Mouse (Mus musculus) CH12.LX (cell line): ENCODE measurements around the gene Akr1b3. TPM values are rescaled to one million over a fixed set of nuclear protein-coding genes. Genes with fewer than 3 reads are reported as not detected.
A peak's percentile ranks its signal among the peaks of the same experiment; 100 is the strongest.

ENCODE experiments used
- DNase-seq: peaks from one replicate; pipeline ENCODE4 v3.0.0-alpha.2; 2013; ENCODE audit errors: extremely low read depth
- H3K27ac ChIP-seq: 2 replicates; pipeline ENCODE4 v1.5.1; 2012; ENCODE audit warnings: low read depth, mild to moderate bottlenecking, control low read depth, moderate library complexity; ENCODE audit not compliant: insufficient read depth
- H3K27me3 ChIP-seq: replicated peaks from 2 replicates; pipeline ENCODE3; 2012; ENCODE audit warnings: inconsistent platforms
- H3K36me3 ChIP-seq, 2 experiments: replicated peaks in 1 of 2; 2 replicates each; pipeline versions ENCODE3 to v1.6.1; 2012; ENCODE audit warnings: inconsistent platforms in 1 of 2, low read length in 1 of 2, mild to moderate bottlenecking in 1 of 2, mixed read lengths in 1 of 2, moderate library complexity in 1 of 2; ENCODE audit not compliant: control insufficient read depth in 1 of 2, insufficient read depth in 1 of 2
- H3K4me1 ChIP-seq, 2 experiments: 2 replicates each; pipeline ENCODE4 v1.6.1; 2012; ENCODE audit warnings: inconsistent platforms in 1 of 2, moderate library complexity in 1 of 2; ENCODE audit not compliant: insufficient read depth in 2 of 2, control insufficient read depth in 1 of 2
- H3K4me2 ChIP-seq: 2 replicates; pipeline ENCODE4 v1.6.1; 2012; ENCODE audit warnings: low read depth, mild to moderate bottlenecking, control low read depth; ENCODE audit not compliant: poor library complexity, insufficient read depth, severe bottlenecking
- H3K4me3 ChIP-seq, 3 experiments: fragments of 150-350 bp in 1 of 3; sonication (generic) in 1 of 3; replicated peaks in 1 of 3; 2 replicates each; pipeline versions ENCODE3 to v1.5.1; 2011 to 2012; ENCODE audit warnings: low read depth in 2 of 3, low read length in 2 of 3, mild to moderate bottlenecking in 2 of 3, moderate library complexity in 2 of 3, control low read depth in 1 of 3, improper control_type of control experiment in 1 of 3, inconsistent platforms in 1 of 3, mixed read lengths in 1 of 3; ENCODE audit not compliant: poor library complexity in 1 of 3
- H3K79me2 ChIP-seq: replicated peaks from 2 replicates; pipeline ENCODE4 v1.6.1; 2012; ENCODE audit warnings: mild to moderate bottlenecking, moderate library complexity; ENCODE audit not compliant: control insufficient read depth, poor library complexity, insufficient read depth, severe bottlenecking; ENCODE audit errors: extremely low read depth
- H3K9ac ChIP-seq: 2 replicates; pipeline ENCODE4 v1.6.1; 2012; ENCODE audit warnings: low read depth, mild to moderate bottlenecking, control low read depth, moderate library complexity; ENCODE audit not compliant: insufficient read depth
- H3K9me3 ChIP-seq: replicated peaks from 2 replicates; pipeline ENCODE3; 2012; ENCODE audit warnings: low read length, inconsistent platforms, mixed read lengths
- BHLHE40 ChIP-seq: IDR thresholded peaks from 2 replicates; pipeline ENCODE4 v1.6.1; 2011; ENCODE audit warnings: mild to moderate bottlenecking, low read depth, low read length, improper control_type of control experiment
- CHD2 ChIP-seq: IDR thresholded peaks from 2 replicates; pipeline ENCODE4 v1.6.1; 2011; ENCODE audit warnings: low read length, improper control_type of control experiment
- CTCF ChIP-seq, 2 experiments: IDR thresholded peaks in 1 of 2; conservative IDR thresholded peaks in 1 of 2; 2 replicates each; pipeline ENCODE4 v1.5.1; 2011 to 2012; ENCODE audit warnings: low read depth in 2 of 2, low read length in 2 of 2, improper control_type of control experiment in 1 of 2, inconsistent platforms in 1 of 2, mild to moderate bottlenecking in 1 of 2, moderate library complexity in 1 of 2
- E2F4 ChIP-seq: IDR thresholded peaks from 2 replicates; pipeline ENCODE4 v1.6.1; 2011; ENCODE audit warnings: low read depth, low read length, improper control_type of control experiment; ENCODE audit not compliant: insufficient replicate concordance
- EP300 ChIP-seq: IDR thresholded peaks from 2 replicates; pipeline ENCODE4 v1.6.1; 2011; ENCODE audit warnings: low read length, improper control_type of control experiment
- HCFC1 ChIP-seq: IDR thresholded peaks from 2 replicates; pipeline ENCODE4 v1.6.1; 2012; ENCODE audit warnings: low read depth, mild to moderate bottlenecking, inconsistent platforms, low read length, improper control_type of control experiment
- JUN ChIP-seq: IDR thresholded peaks from 2 replicates; pipeline ENCODE4 v1.6.1; 2011; ENCODE audit warnings: low read depth, mild to moderate bottlenecking, low read length, improper control_type of control experiment, moderate library complexity; ENCODE audit not compliant: insufficient read depth
- KAT2A ChIP-seq: IDR thresholded peaks from 2 replicates; pipeline ENCODE4 v1.6.1; 2012; ENCODE audit warnings: low read length, improper control_type of control experiment, inconsistent platforms; ENCODE audit not compliant: insufficient replicate concordance
- MAX ChIP-seq: IDR thresholded peaks from 2 replicates; pipeline ENCODE4 v1.6.1; 2011; ENCODE audit warnings: low read length, improper control_type of control experiment
- MAZ ChIP-seq: IDR thresholded peaks from 2 replicates; pipeline ENCODE4 v1.6.1; 2012; ENCODE audit warnings: low read depth, mild to moderate bottlenecking, inconsistent platforms, low read length, improper control_type of control experiment, moderate library complexity
- MEF2A ChIP-seq: IDR thresholded peaks from 2 replicates; pipeline ENCODE4 v1.6.1; 2014; ENCODE audit warnings: low read depth, mild to moderate bottlenecking, inconsistent platforms, low read length, improper control_type of control experiment, borderline replicate concordance
- POLR2A ChIP-seq: IDR thresholded peaks from 2 replicates; pipeline ENCODE4 v1.6.1; 2011; ENCODE audit warnings: low read depth, mild to moderate bottlenecking, improper control_type of control experiment, low read length
- POLR2AphosphoS2 ChIP-seq: IDR thresholded peaks from 2 replicates; pipeline ENCODE4 v1.6.1; 2011; ENCODE audit warnings: low read depth, low read length, improper control_type of control experiment
- RCOR1 ChIP-seq: conservative IDR thresholded peaks from 2 replicates; pipeline ENCODE4 v1.6.1; 2012; ENCODE audit warnings: low read depth, mild to moderate bottlenecking, inconsistent platforms, low read length, improper control_type of control experiment
- SMC3 ChIP-seq: IDR thresholded peaks from 2 replicates; pipeline ENCODE4 v1.6.1; 2011; ENCODE audit warnings: low read depth, low read length, improper control_type of control experiment
- TBP ChIP-seq: conservative IDR thresholded peaks from 2 replicates; pipeline ENCODE4 v1.6.1; 2011; ENCODE audit warnings: low read depth, low read length, improper control_type of control experiment
- TCF12 ChIP-seq: IDR thresholded peaks from 2 replicates; pipeline ENCODE4 v1.6.1; 2014; ENCODE audit warnings: low read depth, mild to moderate bottlenecking, inconsistent platforms, low read length, improper control_type of control experiment
- USF2 ChIP-seq: conservative IDR thresholded peaks from 2 replicates; pipeline ENCODE4 v1.6.1; 2011; ENCODE audit warnings: low read depth, low read length, improper control_type of control experiment
- ZKSCAN1 ChIP-seq: IDR thresholded peaks from 2 replicates; pipeline ENCODE4 v1.6.1; 2012; ENCODE audit warnings: low read depth, inconsistent platforms, low read length, improper control_type of control experiment, borderline replicate concordance
- dilution Hi-C: fragments of 300-500 bp; cut with MboI; formaldehyde crosslinking; loops from 2 replicates; pipeline ENCODE4 v1.14.3; 2020; ENCODE audit warnings: low sequenced_read_pairs; ENCODE audit not compliant: extremely low pct_unique_long_range_greater_than_20kb, extremely low pct_ligation_motif_present
- in situ Hi-C: fragments of 300-500 bp; cut with MboI; formaldehyde crosslinking; loops from 3 replicates; pipeline ENCODE4 v1.14.3; 2019; ENCODE audit warnings: low sequenced_read_pairs, low pct_ligation_motif_present, low pct_unique_long_range_greater_than_20kb, mixed read lengths
- polyA plus RNA-seq: library from polyadenylated mRNA; unstranded; fragments of >175 nt; gene quantifications from 2 replicates; pipeline ENCODE4 v1.2.1, GENCODE M21; 2012; ENCODE audit warnings: low read depth; ENCODE audit not compliant: insufficient read length
- total RNA-seq, 2 experiments: library from RNA; depleted of rRNA; stranded (reverse); fragments of 300-350 nt in 1 of 2; fragments of >200 nt in 1 of 2; gene quantifications; 2 replicates each; pipeline ENCODE4 v1.2.3; 2012 to 2014

Gene Akr1b3
- total and polyA plus RNA-seq, 3 experiments: 257 to 359 (median 313) TPM

GRCm38 (mm10) chr6:34316854-34317771 is at the start of gene Akr1b3 (continued):
- no peak for TF ChIP-seq JUN

GRCm38 (mm10) chr6:34364217-34365136 is 47.2 kb upstream of the Akr1b3 start:
- Histone ChIP-seq H3K27ac (no peak overlapping the region), H3K27me3 (no peaks in the 10 kb centered on the region), H3K4me3 (no peak overlapping the region), H3K79me2 (no peaks in the 10 kb centered on the region), H3K9me3 (no peaks in the 10 kb centered on the region), H3K4me2 (no peak overlapping the region), H3K9ac (no peak overlapping the region)
- no peak for DNase-seq
- dilution Hi-C loops: no loop called here
- no peak for TF ChIP-seq RCOR1
- no peak for TF ChIP-seq TBP
- TF ChIP-seq CTCF (conservative IDR thresholded peaks at IDR 0.05 in 1 of 2, IDR thresholded peaks at IDR 0.05 in 1 of 2; ENCODE audit: low read depth in 2 of 2, low read length in 2 of 2): peak in 1 of 2 experiments; percentile 26; a peak in 2 of 4 replicates
- TF ChIP-seq SMC3: peak; percentile 7; the same call in 1 of the 2 replicates
- no peak for TF ChIP-seq MEF2A
- TF ChIP-seq, all 38 proteins: peak for 2
- in situ Hi-C loops: no loop called here
- Histone ChIP-seq H3K4me1 (peaks cover 0 to 20% of the 10 kb centered on the region in 2 experiments; a peak in 2 of 4 replicates), H3K36me3 (no peaks in the 10 kb centered on the region)

- Histone ChIP-seq H3K4me1 (peaks cover 0 to 12% of the 10 kb centered on the region in 2 experiments; a peak in 1 of 4 replicates), H3K27me3 (no peaks in the 10 kb centered on the region), H3K4me2 (no peak overlapping the region), H3K27ac (no peak overlapping the region), H3K9ac (no peak overlapping the region), H3K9me3 (no peaks in the 10 kb centered on the region), H3K4me3 (no peak overlapping the region), H3K79me2 (no peaks in the 10 kb centered on the region), H3K36me3 (no peaks in the 10 kb centered on the region)
- dilution Hi-C loops (no loop called here), in situ Hi-C loops (loop anchor here (10.0 kb wide), 1 partner anchor 99 kb away; no protein-coding TSS in a partner anchor)
- TF ChIP-seq TBP (no peak), USF2 (no peak), CHD2 (no peak), POLR2A (no peak), HCFC1 (no peak), MAX (no peak), KAT2A (no peak), POLR2AphosphoS2 (no peak), MEF2A (no peak), JUN (no peak), EP300 (no peak), BHLHE40 (no peak), E2F4 (no peak), ZKSCAN1 (no peak), SMC3 (no peak), RCOR1 (no peak), MAZ (no peak), TCF12 (no peak)
- no peak for DNase-seq
These were observed 38.6 kb upstream of the Akr1b3 start for GRCm38 (mm10) chr6:34355841-34356240.
